Mouse (Mus musculus) right cerebral cortex, postnatal 10 days (tissue): ENCODE data around the gene Dhx37.
A peak's percentile ranks its signal among the peaks of the same experiment; 100 is the strongest.

ENCODE experiments used
- DNase-seq, 2 experiments: peaks; one replicate each; pipeline ENCODE4 v3.0.0; 2021; ENCODE audit warnings: low spot score in 2 of 2

Dhx37 gene

DNA sequence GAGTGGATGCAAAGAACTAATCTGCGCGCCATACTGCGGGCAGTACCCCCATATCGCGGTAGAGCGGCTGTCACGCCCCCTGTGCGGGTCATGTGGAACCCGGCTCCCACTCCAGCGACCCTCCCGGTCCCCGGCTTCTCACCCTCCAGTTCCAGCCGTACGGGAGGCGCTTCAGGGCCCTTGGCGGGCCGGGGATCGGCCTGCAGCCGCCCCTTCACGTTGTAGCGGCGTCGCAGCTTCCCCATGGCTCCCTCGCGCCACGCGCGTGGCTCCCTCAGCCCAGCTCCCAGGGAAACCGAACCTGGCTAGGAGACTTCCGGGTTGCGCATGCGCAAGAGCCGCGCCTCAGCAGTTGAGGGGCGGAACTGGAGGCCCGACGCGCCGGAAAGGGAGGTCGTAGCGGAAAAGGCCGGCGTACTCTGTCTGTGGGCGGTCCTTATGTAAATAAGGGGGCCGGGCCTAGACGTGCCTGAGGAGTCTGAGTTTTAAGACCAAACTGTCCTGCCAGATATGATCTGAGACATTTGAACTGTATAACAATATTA is at the start of gene Dhx37:
Gene Dhx37 (minus strand): TSS at position 329 of the 545 bp plus-strand sequence.
- peak; percentile 96 to 97 for DNase-seq

DNA sequence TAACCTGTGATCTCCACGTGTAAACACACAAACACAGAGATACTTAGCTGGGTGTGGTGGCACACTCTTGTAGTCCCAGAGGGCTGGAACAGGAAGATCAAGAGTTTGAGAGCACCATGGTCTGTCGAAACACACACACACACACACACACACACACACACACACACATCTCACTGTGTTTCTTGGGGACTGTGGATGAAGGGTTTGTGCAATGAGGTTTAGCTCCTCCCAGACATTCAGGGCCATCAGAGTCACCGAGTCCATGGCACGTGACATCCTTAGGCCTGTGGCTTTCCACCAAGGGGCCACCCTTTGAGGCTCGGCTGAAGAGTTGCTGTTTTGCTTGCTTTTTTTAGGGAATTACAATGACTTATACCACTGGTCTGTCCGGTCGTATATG is 48.6 kb upstream of the Dhx37 start:
- no peak for DNase-seq

DNA sequence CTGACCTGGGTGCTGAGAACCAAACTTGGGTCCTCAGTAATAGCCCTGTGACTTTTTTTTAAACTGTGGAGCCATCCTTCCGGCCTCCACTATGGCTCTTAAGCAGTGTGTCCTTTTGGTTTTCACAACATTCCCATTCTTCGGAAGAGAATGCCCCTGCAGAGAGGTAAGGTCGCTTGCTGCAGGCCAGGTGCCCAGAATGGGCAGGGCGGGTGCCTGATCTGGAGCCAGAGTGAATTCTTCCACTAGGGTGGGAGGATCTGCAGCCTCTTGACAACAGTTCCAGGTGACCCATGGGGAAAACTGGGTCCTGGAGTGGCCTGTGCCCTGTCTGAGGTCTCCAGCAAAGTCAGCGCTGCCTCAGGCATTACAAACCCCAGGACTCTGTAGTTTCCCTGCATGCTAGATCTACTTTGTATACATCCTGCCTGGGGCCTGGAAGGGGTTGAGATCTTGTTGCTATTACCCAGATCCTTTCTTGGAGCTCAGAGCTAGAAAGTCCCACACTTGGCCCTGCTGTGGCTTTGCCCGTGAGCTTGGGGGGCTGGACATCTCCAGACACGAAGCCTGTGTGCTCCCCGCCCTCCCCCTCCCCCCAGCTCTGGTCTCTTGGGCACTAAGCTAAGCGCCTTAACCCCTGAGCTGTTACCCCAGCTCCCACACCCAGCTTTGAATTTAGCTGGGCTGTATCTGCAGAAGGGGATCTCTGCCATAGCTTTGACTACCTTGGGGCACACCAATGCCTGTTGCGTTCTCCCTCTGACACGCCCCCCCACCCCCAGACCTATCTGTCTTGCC is 46.7 kb upstream of the Dhx37 start:
- no peak for DNase-seq

DNA sequence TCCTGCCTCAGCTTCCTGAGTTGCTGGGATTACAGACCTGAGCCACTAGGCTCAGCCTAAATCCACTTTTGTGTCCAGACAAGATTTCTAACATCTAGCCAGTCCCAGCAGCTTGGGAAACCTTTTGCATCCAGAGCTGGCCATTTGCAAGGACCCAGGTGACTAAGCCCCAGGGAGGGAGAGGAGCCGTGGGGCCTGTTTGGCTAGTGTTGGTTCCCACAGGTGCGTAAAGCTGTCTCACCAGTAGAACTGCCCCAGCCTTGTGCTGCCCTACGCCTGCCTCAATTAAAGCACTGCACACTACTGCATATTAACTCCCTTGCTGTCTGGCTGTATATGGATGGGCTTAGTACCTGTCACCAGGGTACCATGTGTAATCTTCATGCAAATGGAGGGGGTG is 45.5 kb upstream of the Dhx37 start:
- no peak for DNase-seq

DNA sequence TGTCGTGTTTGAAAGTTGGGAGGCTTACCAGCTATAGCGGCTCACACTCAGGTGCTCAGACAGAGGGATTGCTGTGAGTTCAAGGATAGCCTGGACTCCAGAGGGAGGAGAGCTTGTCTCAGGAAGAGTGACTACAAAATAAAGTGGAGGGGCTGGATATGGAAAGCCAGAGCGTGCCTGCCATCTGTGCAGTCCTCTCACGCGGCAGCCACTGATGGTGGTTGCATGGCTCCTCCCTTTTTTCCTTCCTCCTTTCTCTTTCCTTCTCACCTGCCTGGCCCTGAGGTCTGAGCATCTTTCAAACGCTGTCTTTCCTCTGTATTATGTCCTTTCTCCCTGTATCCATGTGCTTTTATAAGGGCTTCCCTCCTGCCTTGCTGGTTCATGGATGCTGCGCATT is 44.1 kb upstream of the Dhx37 start:
- DNase-seq, result peak in 1 of 2 experiments; percentile 57

DNA sequence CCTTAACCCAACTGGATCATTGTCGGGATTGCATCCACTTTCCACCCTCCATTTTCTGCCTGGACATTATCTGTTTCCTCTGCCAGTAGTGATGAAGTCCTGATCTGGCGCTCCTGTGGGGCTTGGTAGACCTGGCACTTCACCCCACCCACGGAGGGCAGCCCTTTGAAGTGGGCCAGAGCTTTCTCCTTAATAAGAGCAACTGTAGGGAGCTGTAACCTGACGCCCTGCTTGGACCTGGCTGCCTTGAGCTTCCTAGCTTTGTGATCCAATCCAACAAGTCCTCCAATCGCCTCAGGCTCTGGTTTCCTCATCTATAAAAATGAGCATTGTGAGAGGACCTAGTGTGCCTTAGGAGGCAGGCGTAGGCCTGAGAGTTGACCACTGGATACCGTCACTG is 43.6 kb upstream of the Dhx37 start:
- DNase-seq, result no peak

DNA sequence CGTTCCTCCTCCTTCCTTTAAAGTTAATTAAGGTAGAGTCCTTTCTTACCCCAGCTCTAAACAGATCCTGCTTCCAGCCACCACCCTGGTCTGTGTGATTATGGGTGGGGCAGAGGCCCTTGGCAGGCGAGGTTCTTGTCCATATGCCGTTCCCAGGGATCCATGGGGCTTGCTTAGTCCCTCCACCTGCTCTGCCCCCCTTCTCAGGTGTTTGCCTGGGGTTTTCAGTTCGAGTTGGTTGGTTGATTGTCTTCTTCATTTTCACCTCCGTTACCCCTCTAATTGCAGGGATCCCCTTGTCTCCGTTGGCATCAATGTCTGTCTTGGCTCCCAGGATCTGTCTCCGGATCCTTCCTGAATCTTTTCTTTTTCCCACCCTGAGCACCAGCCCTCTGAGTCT is 42.9 kb upstream of the Dhx37 start:
- DNase-seq, result no peak

DNA sequence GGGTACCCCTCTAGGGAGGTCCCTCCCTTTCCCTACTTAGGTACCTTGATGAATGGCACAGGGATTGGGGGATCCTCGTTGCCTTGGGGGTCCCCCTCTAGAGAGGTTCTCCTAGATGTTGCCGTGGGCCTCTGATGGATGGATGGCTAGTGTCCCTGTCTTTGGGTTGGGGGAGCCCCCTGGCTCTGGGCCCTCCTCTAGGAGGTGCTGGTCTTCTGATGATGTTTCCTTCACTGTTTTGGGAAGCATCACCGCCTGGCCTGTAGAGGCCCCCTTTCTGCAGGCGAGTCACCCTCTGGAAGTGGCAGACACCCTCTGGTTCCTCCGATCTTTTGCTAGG is 42.3 kb upstream of the Dhx37 start:
- peak; percentile 66 to 81 for DNase-seq

DNA sequence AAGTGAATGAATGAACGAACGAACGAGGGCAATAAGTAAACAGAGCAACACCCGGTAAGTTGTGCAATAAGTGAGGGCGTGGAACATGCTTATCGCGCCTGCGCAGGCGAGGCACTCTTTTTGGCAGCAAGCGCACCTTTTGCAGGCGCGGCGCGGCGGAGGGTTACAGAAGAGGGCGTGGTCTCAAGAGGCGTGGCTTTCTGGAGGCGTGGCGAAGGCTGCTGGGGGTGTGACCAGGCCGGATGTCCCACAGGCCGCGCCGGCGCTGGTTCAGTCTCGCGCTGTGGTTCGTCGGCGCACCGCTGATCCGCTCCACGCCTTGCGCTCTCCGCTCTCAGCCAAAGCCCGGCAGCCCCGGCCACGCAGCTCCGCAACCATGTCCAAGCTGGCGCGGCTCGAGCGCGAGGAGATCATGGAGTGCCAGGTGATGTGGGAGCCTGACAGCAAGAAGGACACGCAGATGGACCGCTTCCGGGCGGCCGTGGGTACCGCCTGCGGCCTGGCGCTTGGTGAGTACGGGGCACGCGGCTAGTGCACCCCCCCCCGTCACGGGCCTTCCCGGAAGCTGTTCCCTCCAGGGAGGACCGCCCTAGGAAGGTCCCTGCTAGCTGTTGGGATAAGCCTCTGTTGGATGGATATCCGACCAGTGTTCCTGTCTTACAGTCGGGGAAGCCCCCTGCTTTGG is 41.8 kb upstream of the Dhx37 start, which contains the start of gene Aacs:
Gene Aacs (plus strand): TSS at position 214 of the 685 bp plus-strand sequence.
- DNase-seq, result peak; percentile 98 to 99

DNA sequence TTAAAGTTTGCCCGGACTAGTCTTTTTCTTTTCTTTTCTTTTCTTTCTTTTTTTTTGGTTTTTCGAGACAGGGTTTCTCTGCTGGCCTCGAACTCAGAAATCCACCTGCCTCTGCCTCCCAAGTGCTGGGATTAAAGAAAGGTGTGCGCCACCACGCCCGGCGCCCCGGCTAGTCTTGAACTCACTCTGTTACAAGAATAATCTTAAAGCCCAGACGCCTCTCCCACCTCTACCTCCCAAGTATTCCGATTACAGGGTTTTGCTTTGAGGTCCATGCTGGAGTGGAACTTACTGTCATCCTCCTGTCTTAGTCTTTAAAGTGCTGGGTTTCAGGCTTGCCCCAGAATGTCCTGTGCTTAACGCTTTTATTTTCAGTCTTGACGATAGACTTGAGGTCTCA is 41.1 kb upstream of the Dhx37 start:
- no peak for DNase-seq

DNA sequence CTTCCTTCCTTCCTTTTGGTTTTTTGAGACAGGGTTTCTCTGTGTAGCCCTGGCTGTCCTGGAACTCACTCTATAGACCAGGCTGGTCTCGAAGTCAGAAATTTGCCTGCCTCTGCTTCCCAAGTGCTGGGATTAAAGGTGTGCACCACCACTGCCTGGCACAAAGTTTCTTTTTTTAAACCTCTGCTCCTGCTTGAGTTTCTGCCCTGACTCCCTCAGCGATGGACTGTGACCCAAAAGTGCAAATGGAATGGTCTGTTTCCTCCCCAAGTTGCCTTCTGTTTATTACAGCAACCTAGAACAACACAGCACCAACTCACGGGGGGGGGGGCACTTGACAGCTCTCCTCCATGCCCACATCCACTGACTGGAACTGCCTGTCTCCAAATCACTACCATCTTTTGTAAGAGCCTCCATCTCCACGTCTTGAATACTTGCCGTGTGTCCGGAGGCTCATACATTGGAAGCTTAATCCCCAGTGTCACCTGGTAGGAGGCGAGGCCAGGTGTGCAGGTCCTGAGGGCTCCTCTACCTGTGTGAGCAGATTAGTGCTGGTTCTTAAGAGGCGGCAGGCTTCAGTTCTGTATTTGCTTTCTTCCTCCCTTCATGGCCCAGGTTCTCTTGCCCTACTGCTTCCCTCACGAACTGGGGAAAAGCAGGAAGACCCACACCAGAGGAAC is 39.0 kb upstream of the Dhx37 start:
- no peak for DNase-seq

DNA sequence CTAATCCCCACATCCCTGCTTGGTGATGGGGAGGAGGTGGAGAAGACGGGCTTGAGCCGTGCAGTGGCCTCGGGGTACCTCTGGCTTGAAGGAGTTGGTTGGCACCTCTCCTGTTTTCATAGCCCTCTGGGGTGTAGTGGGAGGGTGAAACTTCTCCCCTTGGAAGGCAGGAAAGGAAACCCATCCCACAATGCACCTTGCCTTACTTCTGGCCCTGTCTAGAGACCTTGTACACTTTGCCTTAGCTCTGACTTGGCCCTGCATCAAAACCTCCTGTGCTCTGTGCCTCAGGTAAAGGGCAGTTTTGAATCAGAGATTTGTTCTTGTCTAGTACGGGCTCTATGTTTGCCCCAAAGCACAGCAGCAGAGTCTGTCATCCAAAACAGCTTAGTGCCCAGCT is 36.8 kb upstream of the Dhx37 start:
- no peak for DNase-seq

DNA sequence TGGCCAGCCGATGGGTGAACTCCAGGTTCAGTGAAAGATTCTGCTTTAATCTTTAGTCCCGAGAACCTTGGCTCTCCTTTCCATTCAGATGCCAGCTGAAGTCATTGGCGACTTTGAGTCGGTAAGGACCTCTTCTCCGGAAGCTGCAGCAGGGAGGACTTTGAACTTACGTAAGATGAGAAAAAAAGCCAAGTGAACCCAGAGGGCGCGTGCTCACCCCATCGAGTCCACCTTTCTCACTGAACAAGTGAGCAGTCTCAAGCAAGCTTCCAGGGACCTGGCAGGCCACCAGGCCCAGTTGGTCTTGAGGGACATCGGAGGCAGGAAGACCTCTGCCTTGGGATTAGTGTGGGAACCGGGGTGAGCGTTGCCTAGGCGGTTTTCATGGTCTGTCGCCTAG is 33.3 kb upstream of the Dhx37 start:
- DNase-seq, result no peak

DNA sequence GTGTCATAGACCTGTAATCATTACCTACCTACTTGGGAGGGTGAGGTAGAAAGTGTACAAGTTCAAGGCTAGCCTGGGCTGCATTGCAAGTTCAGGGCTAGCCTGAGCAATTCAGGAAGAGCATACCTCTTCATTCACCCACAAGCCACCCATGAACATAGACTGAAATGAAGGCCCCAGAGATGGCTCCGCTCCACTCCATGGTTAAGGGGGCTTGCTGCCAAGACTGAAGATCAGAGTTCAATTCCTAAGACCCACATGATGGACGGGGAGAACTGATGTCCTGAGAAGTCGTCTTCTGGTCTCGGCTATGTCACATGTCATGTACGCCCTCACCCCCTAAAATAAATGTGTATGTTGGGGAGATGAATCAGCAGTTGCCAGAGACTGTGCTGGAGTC is 32.6 kb upstream of the Dhx37 start:
- no peak for DNase-seq

DNA sequence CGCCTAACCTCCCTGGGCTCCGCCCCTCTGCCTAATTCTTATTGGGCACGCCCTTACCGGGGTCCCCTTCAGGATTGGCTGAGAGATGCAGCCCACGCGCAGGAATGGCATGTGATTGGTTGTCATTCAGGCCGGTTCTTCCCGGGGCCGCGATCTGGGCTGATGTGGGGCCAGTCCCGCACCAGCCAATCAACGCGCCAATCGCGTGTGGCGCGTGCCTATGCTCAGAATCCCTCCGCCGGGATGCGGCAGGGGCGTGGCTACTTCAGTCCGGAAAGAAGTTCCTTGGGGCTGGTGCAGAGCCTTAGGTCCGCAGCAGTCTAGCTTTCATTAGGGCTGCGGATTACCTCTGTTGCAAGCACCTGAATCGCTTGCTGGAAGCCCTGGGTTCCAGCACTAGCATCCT is 31.8 kb upstream of the Dhx37 start:
- peak; percentile 99 for DNase-seq

DNA sequence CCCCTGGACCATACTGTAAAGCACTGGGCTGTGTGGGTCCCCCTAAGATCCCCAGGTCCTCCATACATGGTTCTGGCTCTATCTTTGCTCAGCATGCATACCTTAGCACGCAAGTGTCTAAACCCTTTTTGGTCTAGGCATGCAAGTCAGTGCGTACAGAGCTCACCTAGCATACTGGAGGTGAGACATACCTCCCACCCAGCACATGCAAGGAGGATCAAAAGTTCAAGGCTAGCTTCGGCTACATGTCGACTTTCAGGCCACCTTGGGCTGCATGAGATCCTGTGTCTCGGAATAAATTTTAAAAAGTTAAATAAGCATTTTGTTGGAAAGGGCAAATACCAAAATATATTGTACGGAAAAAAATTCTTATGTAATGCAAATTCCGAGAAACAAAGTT is 31.3 kb upstream of the Dhx37 start:
- no peak for DNase-seq

DNA sequence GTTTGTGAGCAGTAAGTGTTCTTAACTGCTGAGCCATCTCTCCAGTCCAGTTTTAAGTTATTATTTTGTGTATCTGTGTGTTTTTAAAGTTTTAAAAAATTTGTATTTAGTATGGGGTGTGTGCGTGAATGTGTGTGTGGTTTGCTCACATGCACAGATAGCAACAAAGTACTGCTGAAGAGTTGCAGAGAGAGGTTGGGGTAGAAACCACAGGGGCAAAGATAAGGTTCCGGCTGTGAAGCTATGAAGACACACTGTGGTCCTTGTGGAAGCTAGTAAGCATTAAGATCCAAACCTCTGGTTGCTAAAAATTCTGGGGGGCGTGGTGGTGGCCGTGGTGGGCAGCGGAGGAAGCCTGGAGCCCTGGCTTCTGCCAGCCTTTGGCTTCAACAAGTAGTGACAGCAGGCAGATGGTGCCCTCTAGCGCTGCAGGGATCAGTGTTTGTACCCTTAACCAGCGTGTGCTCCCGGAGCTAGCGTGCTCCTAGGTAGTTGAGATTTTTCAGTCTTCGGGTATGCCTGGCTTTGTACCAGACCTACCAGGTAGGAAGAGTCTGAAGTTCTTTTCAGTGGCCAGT is 28.0 kb upstream of the Dhx37 start:
- DNase-seq, result peak; percentile 59 to 67

DNA sequence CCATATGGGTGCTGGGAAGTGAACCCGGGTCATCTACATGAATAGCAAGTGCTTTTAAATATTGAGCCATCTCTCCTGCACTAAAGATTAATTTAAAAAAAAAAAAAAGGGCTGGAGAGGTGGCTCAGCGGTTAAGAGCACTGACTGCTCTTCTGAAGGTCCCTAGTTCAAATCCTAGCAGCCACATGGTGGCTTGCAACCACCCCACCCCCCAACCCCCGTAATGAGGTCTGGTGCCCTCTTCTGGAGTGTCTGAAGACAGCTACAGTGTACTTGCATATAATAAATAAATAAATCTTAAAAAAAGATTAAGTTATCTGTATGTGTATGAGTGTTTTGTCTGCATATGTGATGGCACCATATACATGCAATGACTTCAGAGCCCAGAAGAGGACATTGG is 26.7 kb upstream of the Dhx37 start:
- no peak for DNase-seq

DNA sequence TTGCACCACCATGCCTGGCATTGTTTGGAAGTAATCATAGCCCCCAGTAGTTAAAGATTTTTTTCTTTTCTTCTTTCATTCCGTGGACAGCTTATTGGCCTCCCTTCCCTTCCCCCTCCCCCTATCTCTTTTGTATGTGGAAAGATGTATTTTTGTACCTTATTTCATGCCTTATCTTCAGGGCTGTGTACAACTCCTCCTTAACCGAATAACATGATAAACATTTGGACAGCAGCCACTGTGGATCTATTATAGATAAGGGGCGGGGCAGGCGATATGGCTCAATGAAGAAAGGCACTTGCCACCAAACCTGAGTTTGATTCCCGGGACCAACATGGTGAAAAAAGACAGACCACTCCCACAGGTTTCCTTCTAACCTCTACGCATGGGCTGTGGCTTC is 23.6 kb upstream of the Dhx37 start:
- DNase-seq, result no peak

DNA sequence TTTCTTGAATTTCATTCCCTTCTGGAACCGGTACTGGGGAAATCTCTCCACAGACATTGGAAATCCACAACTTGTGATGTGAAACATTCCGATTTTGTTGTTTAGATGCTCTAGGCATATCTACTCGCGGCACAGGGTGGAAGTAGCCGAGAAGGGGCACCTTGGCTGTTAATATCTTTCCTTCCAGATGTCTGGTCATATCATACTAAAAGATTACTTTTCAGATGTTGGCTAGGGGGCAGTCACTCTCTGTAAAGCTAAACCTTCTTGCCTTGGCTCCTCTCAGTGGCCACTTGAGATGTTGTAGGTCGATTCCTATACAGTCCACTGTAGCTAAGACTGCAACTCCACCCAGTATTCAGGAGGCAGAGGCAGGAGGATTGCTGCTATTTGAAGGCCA is 22.2 kb upstream of the Dhx37 start:
- DNase-seq, result no peak

DNA sequence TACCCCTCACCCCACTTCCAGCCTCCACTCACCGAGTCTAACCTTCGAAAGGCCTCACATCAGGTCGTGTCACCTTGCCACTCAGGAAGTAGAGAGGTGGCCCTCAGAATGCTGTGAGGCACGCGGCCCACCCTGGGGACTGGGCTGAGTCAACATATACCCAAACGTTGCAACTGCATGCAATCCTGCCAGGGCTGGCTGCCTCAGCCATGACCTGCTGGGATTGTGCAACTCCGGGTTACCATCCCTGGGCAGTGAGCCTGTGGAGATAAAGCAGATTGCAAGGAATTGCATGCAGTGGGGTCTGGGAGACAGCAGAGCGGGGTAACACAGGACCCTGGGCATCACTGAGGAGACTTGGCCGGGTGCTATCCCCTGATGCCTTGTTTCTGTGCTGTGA is 18.7 kb upstream of the Dhx37 start:
- DNase-seq, result no peak

DNA sequence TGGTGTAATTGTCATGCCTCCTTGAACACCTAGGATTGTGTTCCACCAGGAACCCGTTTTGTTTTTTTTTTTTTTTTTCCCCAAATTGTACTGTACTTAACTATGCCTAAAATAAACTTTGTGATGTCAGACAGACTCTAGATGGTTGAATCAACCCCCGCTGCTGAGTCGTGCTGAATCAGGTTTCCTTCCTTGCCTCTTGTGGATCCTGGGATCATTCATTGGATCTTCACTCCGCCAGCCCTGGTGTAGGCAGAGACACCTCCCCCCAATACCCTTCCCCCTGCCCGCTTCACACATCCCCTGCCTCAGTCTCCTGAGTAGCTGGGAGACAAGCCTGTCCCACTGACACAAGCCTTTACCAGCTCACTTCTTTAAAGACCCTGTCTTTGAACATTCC is 15.4 kb upstream of the Dhx37 start:
- no peak for DNase-seq
